Mouse (Mus musculus) CD4-positive naive resting alpha-beta T cell, adult 57 days (primary cell): Measurements from ENCODE around the gene Aym1. TPM values are rescaled to one million over a fixed set of nuclear protein-coding genes. Genes with fewer than 3 reads are reported as not detected.

Experiments
- total RNA-seq: library from RNA; stranded (reverse); gene quantifications from one replicate; pipeline ENCODE4 v1.2.4, GENCODE M21; 2023

Aym1 gene
- not detected for total RNA-seq

GRCm38 (mm10) chr5:113357186-113357585 lies at the start of gene Aym1:
Aym1 (plus strand) TSS chr5:113357294.

GRCm38 (mm10) chr5:113310377-113311003 lies 46.6 kb upstream of the Aym1 start, which contains the start of gene Sgsm1:
Sgsm1 (minus strand) TSS chr5:113310786.

Other genes with a start within 250 kb of the Aym1 start
- 0.65 TPM for gene 2900026A02Rik, start 136.1 kb upstream of the Aym1 start, total RNA-seq
- gene Tmem211, start 130.4 kb upstream of the Aym1 start, total RNA-seq: not detected
- not detected for gene Sgsm1, start 46.5 kb upstream of the Aym1 start, total RNA-seq
- 7.0 TPM for gene Wscd2, start 133.0 kb downstream of the Aym1 start, total RNA-seq